Mouse (Mus musculus) heart, embryonic 10.5 days (tissue): ENCODE results near the gene Nup214. TPM values are rescaled to one million over a fixed set of nuclear protein-coding genes. Genes with fewer than 3 reads are reported as not detected.

Experiments used
- DNase-seq: peaks from one replicate; pipeline ENCODE4 v3.0.0-alpha.2; 2017; ENCODE audit warnings: low spot score
- H3K27ac ChIP-seq: fragments of 300-500 bp; sonication (generic); 2 replicates; pipeline ENCODE4 v1.5.1; 2016; ENCODE audit warnings: mild to moderate bottlenecking
- H3K27me3 ChIP-seq: fragments of 300-500 bp; sonication (generic); 2 replicates; pipeline ENCODE4 v1.6.1; 2016; ENCODE audit warnings: mild to moderate bottlenecking; ENCODE audit not compliant: poor library complexity, insufficient read depth, severe bottlenecking
- H3K36me3 ChIP-seq: fragments of 300-500 bp; sonication (generic); 2 replicates; pipeline ENCODE4 v1.6.1; 2016; ENCODE audit warnings: mild to moderate bottlenecking, moderate library complexity
- H3K4me1 ChIP-seq: fragments of 300-500 bp; sonication (generic); 2 replicates; pipeline ENCODE4 v1.6.1; 2016; ENCODE audit warnings: mild to moderate bottlenecking
- H3K4me3 ChIP-seq: fragments of 300-500 bp; sonication (generic); 2 replicates; pipeline ENCODE4 v1.5.1; 2016; ENCODE audit warnings: mild to moderate bottlenecking, moderate library complexity
- H3K9me3 ChIP-seq: fragments of 300-500 bp; sonication (generic); 2 replicates; pipeline ENCODE4 v1.6.1; 2016; ENCODE audit warnings: mild to moderate bottlenecking, moderate library complexity
- WGBS: fragments of 180-500 bp; shearing (Covaris S2); methylation state at CpG from one replicate; pipeline ENCODE4 v1.1.7; 2016; 5-methylcytosine and 5-hydroxymethylcytosine counted together
- polyA plus RNA-seq: library from polyadenylated mRNA; unstranded; fragments of >200 nt; fragmentation: Nextera tagmentation; extraction: Ambion mirVana; gene quantifications from 2 replicates; pipeline ENCODE4 v1.2.1, GENCODE M21; 2016

Gene Nup214
- polyA plus RNA-seq, 1 experiment from 2014 or later, result 83.8 TPM

- Histone ChIP-seq H3K36me3 (peaks cover 49% of the 10 kb centered on the region), H3K4me3 (no peak overlapping the region; the same call in 1 of the 2 replicates), H3K9me3 (no peaks in the 10 kb centered on the region), H3K4me1 (peaks cover 95% of the 10 kb centered on the region), H3K27ac (peak overlapping the region; percentile 88), H3K27me3 (no peaks in the 10 kb centered on the region)
- DNase-seq, result no peak
- WGBS, result 58% methylated on average over 5 of the region's 5 CpGs
Measured at GRCm38 (mm10) chr2:32065371-32065791, 91.1 kb downstream of the Nup214 start.

GRCm38 (mm10) chr2:32066005-32066404, 91.8 kb downstream of the Nup214 start:
- WGBS, result 75% methylated on average over 4 of the region's 4 CpGs
- Histone ChIP-seq H3K9me3 (no peaks in the 10 kb centered on the region), H3K4me3 (no peak overlapping the region), H3K27ac (peak overlapping the region; percentile 88), H3K4me1 (peaks cover 88% of the 10 kb centered on the region), H3K27me3 (no peaks in the 10 kb centered on the region), H3K36me3 (peaks cover 55% of the 10 kb centered on the region)
- DNase-seq, result no peak

- DNase-seq, result no peak
- Histone ChIP-seq H3K9me3 (no peaks in the 10 kb centered on the region), H3K4me1 (peaks cover 75% of the 10 kb centered on the region), H3K27ac (peak overlapping the region; percentile 65; the same call in 1 of the 2 replicates), H3K4me3 (0 out of 2 replicates have a peak overlapping the region, but pooled peaks have one; percentile 5), H3K36me3 (peaks cover 83% of the 10 kb centered on the region), H3K27me3 (no peaks in the 10 kb centered on the region)
- 54% methylated on average over 31 of the region's 31 CpGs for WGBS
Measured at GRCm38 (mm10) chr2:32068811-32069607, 94.8 kb downstream of the Nup214 start.

- no peak overlapping the region for H3K4me3 ChIP-seq
- peaks cover 73% of the 10 kb centered on the region for H3K4me1 ChIP-seq
- WGBS, result 90% methylated on average over 10 of the region's 10 CpGs
- no peaks in the 10 kb centered on the region for H3K27me3 ChIP-seq
- DNase-seq, result no peak
- no peaks in the 10 kb centered on the region for H3K9me3 ChIP-seq
- no peak overlapping the region for H3K27ac ChIP-seq
- peaks cover 86% of the 10 kb centered on the region for H3K36me3 ChIP-seq
Measured at GRCm38 (mm10) chr2:32070747-32071146, 96.5 kb downstream of the Nup214 start.

- H3K4me1 ChIP-seq, result peaks cover 59% of the 10 kb centered on the region
- WGBS, result 68% methylated on average over 8 of the region's 8 CpGs
Measured at GRCm38 (mm10) chr2:32074404-32074803, 100.2 kb downstream of the Nup214 start.

GRCm38 (mm10) chr2:32075368-32075767, 101.1 kb downstream of the Nup214 start:
- Histone ChIP-seq H3K4me3 (no peak overlapping the region), H3K27ac (no peak overlapping the region), H3K9me3 (no peaks in the 10 kb centered on the region), H3K36me3 (peaks cover 58% of the 10 kb centered on the region), H3K27me3 (no peaks in the 10 kb centered on the region), H3K4me1 (peaks cover 64% of the 10 kb centered on the region)
- no peak for DNase-seq
- 79% methylated on average over 7 of the region's 7 CpGs for WGBS

More at GRCm38 (mm10) chr2:32074404-32074803, 100.2 kb downstream of the Nup214 start:
- no peaks in the 10 kb centered on the region for H3K9me3 ChIP-seq
- peaks cover 63% of the 10 kb centered on the region for H3K36me3 ChIP-seq
- DNase-seq, result no peak
- 0 out of 2 replicates have a peak overlapping the region, but pooled peaks have one; percentile 5 for H3K4me3 ChIP-seq
- H3K27ac ChIP-seq, result peak overlapping the region; percentile 53; the same call in 1 of the 2 replicates
- H3K27me3 ChIP-seq, result no peaks in the 10 kb centered on the region

GRCm38 (mm10) chr2:32077744-32078143, 103.5 kb downstream of the Nup214 start:
- Histone ChIP-seq H3K27me3 (peaks cover 8% of the 10 kb centered on the region), H3K9me3 (no peaks in the 10 kb centered on the region), H3K4me1 (peaks cover 74% of the 10 kb centered on the region), H3K27ac (peak overlapping the region; percentile 96), H3K36me3 (peaks cover 42% of the 10 kb centered on the region), H3K4me3 (peak overlapping the region; percentile 89)
- no peak for DNase-seq
- 77% methylated on average over 10 of the region's 10 CpGs for WGBS

GRCm38 (mm10) chr2:32078522-32078921, 104.3 kb downstream of the Nup214 start:
- DNase-seq, result no peak
- Histone ChIP-seq H3K9me3 (no peaks in the 10 kb centered on the region), H3K27me3 (peaks cover 15% of the 10 kb centered on the region), H3K4me1 (peaks cover 74% of the 10 kb centered on the region), H3K4me3 (peak overlapping the region; percentile 89), H3K27ac (peak overlapping the region; percentile 96), H3K36me3 (peaks cover 34% of the 10 kb centered on the region)
- 33% methylated on average over 8 of the region's 8 CpGs for WGBS

GRCm38 (mm10) chr2:32079191-32079725, 105.0 kb downstream of the Nup214 start:
- H3K27me3 ChIP-seq, result peaks cover 16% of the 10 kb centered on the region
- peak overlapping the region; percentile 96 for H3K27ac ChIP-seq
- DNase-seq, result no peak
- peak overlapping the region; percentile 89 for H3K4me3 ChIP-seq
- peaks cover 27% of the 10 kb centered on the region for H3K36me3 ChIP-seq
- WGBS, result 69% methylated on average over 14 of the region's 14 CpGs
- H3K9me3 ChIP-seq, result no peaks in the 10 kb centered on the region
- H3K4me1 ChIP-seq, result peaks cover 74% of the 10 kb centered on the region

GRCm38 (mm10) chr2:32080681-32081080, 106.4 kb downstream of the Nup214 start:
- H3K36me3 ChIP-seq, result peaks cover 20% of the 10 kb centered on the region
- H3K27me3 ChIP-seq, result peaks cover 21% of the 10 kb centered on the region
- no peaks in the 10 kb centered on the region for H3K9me3 ChIP-seq
- peak overlapping the region; percentile 96 for H3K27ac ChIP-seq
- WGBS, result 66% methylated on average over 3 of the region's 3 CpGs
- peak overlapping the region; percentile 89 for H3K4me3 ChIP-seq
- peaks cover 76% of the 10 kb centered on the region for H3K4me1 ChIP-seq
- DNase-seq, result no peak

GRCm38 (mm10) chr2:32081296-32081929, 107.2 kb downstream of the Nup214 start:
- peaks cover 28% of the 10 kb centered on the region for H3K27me3 ChIP-seq
- H3K9me3 ChIP-seq, result no peaks in the 10 kb centered on the region
- no peak for DNase-seq
- 56% methylated on average over 14 of the region's 14 CpGs for WGBS
- peaks cover 77% of the 10 kb centered on the region for H3K4me1 ChIP-seq
- peak overlapping the region; percentile 89 for H3K4me3 ChIP-seq
- peak overlapping the region; percentile 96 for H3K27ac ChIP-seq
- H3K36me3 ChIP-seq, result peaks cover 20% of the 10 kb centered on the region

GRCm38 (mm10) chr2:32082229-32082628, 108.0 kb downstream of the Nup214 start:
- Histone ChIP-seq H3K27ac (peak overlapping the region; percentile 96), H3K27me3 (peaks cover 33% of the 10 kb centered on the region)

More at GRCm38 (mm10) chr2:32082229-32082628, 108.0 kb downstream of the Nup214 start:
- Histone ChIP-seq H3K4me3 (peak overlapping the region; percentile 89), H3K4me1 (peaks cover 74% of the 10 kb centered on the region), H3K36me3 (peaks cover 16% of the 10 kb centered on the region), H3K9me3 (no peaks in the 10 kb centered on the region)
- no peak for DNase-seq
- 20% methylated on average over 2 of the region's 2 CpGs for WGBS
